Comparison of ENCODE assay signal across 8 mouse cellular contexts in genomic region chr17:65611721-65612120, GRCm38 (mm10). TPM values are rescaled to one million over a fixed set of nuclear protein-coding genes. Genes with fewer than 3 reads are reported as not detected.
A peak's percentile ranks its signal among the peaks of the same experiment; 100 is the strongest.
DNase-seq lines count a peak whose midpoint lies in the region; ATAC-seq and TF ChIP-seq lines count a peak whose summit lies in the region.

No protein-coding gene starts in this region.

- intact Hi-C loops in heart, postnatal 25 days (cut with DNase I) = loop anchor here (5.0 kb wide), 1 partner anchor 171 kb away; the partner anchor contains the start of gene Ppp4r1

- no peak for TF ChIP-seq CTCF in liver, postnatal 0 days (IDR thresholded peaks at IDR 0.05; ENCODE audit: low read depth)

- H3K4me1 ChIP-seq in heart, embryonic 10.5 days = peaks cover 36% of the 10 kb centered on the region
- peaks cover 49% of the 10 kb centered on the region for H3K4me1 ChIP-seq in forebrain, embryonic 15.5 days
- H3K4me1 ChIP-seq in liver, postnatal 0 days (ENCODE audit: insufficient read depth) = peaks cover 42% of the 10 kb centered on the region

- no peak for ATAC-seq in forebrain, embryonic 15.5 days (replicated peaks)
- no peak for ATAC-seq in liver, postnatal 0 days

- TF ChIP-seq EP300 in liver, postnatal 0 days (IDR thresholded peaks at IDR 0.05; ENCODE audit: low read depth) = no peak

- H3K9me3 ChIP-seq in heart, embryonic 10.5 days = no peaks in the 10 kb centered on the region
- H3K9me3 ChIP-seq in forebrain, embryonic 15.5 days = no peaks in the 10 kb centered on the region
- H3K9me3 ChIP-seq in liver, postnatal 0 days (ENCODE audit: low read length) = no peaks in the 10 kb centered on the region

- no peaks in the 10 kb centered on the region for H3K36me3 ChIP-seq in heart, embryonic 10.5 days
- H3K36me3 ChIP-seq in forebrain, embryonic 15.5 days = no peaks in the 10 kb centered on the region
- H3K36me3 ChIP-seq in liver, postnatal 0 days (replicated peaks; ENCODE audit: insufficient read depth, low read length) = no peaks in the 10 kb centered on the region; the same call in 1 of the 2 replicates

- WGBS in heart, embryonic 10.5 days = 13% methylated on average over 4 of the region's 4 CpGs
- 8% methylated on average over 4 of the region's 4 CpGs for WGBS in forebrain, embryonic 15.5 days
- 4% methylated on average over 4 of the region's 4 CpGs for WGBS in liver, postnatal 0 days (ENCODE audit: insufficient replicate concordance)

- H3K27ac ChIP-seq in heart, embryonic 10.5 days = no peak overlapping the region
- H3K27ac ChIP-seq in forebrain, embryonic 15.5 days (replicated peaks) = no peak overlapping the region
- H3K27ac ChIP-seq in liver, postnatal 0 days (ENCODE audit: low read depth) = peak overlapping the region; percentile 100; the same call in 1 of the 2 replicates

- H3K4me2 ChIP-seq in forebrain, embryonic 15.5 days (replicated peaks) = peak overlapping the region; percentile 73
- H3K4me2 ChIP-seq in liver, postnatal 0 days (ENCODE audit: low read depth, low read length) = peak overlapping the region; percentile 83

- no peak for DNase-seq in heart, embryonic 10.5 days (ENCODE audit: low spot score)
- DNase-seq in heart, postnatal 25 days (ENCODE audit: low spot score) = no peak
- DNase-seq in CD4-positive helper T cell, adult 2 months (ENCODE audit: low read depth, low spot score) = peak; percentile 21
- no peak for DNase-seq in liver, postnatal 0 days
- no peak for DNase-seq in thymus, postnatal 14 days
- DNase-seq in cerebellum, postnatal 25 days = no peak
- no peak for DNase-seq in adrenal gland, postnatal 14 days

- H3K9ac ChIP-seq in forebrain, embryonic 15.5 days (replicated peaks) = peak overlapping the region; percentile 98
- H3K9ac ChIP-seq in liver, postnatal 0 days (replicated peaks) = peak overlapping the region; percentile 100

- H3K4me3 ChIP-seq in heart, embryonic 10.5 days = peak overlapping the region; percentile 89
- peak overlapping the region; percentile 99 for H3K4me3 ChIP-seq in forebrain, embryonic 15.5 days
- peak overlapping the region; percentile 99 for H3K4me3 ChIP-seq in liver, postnatal 0 days (ENCODE audit: low read depth, low read length)

- no peaks in the 10 kb centered on the region for H3K27me3 ChIP-seq in heart, embryonic 10.5 days (ENCODE audit: insufficient read depth, poor library complexity, severe bottlenecking)
- H3K27me3 ChIP-seq in forebrain, embryonic 15.5 days = no peaks in the 10 kb centered on the region
- H3K27me3 ChIP-seq in liver, postnatal 0 days (ENCODE audit: insufficient read depth, low read length) = no peaks in the 10 kb centered on the region

RNA-seq across cellular contexts. Expression of gene Vapa, which starts 1.6 kb away (rescaled TPM):
- polyA plus RNA-seq in heart, embryonic 10.5 days (2016; fragmentation: Nextera tagmentation; extraction: Ambion mirVana) = 153 and 179 TPM in 2 replicates
- 10 to 100 TPM; 86.2 to 88.8 TPM for total RNA-seq in heart, postnatal 25 days (2021)
- polyA plus RNA-seq in forebrain, embryonic 15.5 days (2015; fragmentation: Nextera tagmentation; extraction: Ambion mirVana) = 248 and 258 TPM in 2 replicates
- polyA plus RNA-seq in liver, postnatal 0 days (2015; fragmentation: Nextera tagmentation; extraction: Ambion mirVana) = 84.0 and 93.8 TPM in 2 replicates
- total RNA-seq in adrenal gland, postnatal 14 days (2021) = 132 and 134 TPM in 2 replicates

RNA-seq across cellular contexts. Expression of gene Txndc2, which starts 30.2 kb away (rescaled TPM):
- 0.12 TPM in 1 of 2 replicates, not detected in the other for polyA plus RNA-seq in heart, embryonic 10.5 days (2016; fragmentation: Nextera tagmentation; extraction: Ambion mirVana)
- not detected for total RNA-seq in heart, postnatal 25 days (2021)
- 0.15 TPM in 1 of 2 replicates, not detected in the other for polyA plus RNA-seq in forebrain, embryonic 15.5 days (2015; fragmentation: Nextera tagmentation; extraction: Ambion mirVana)
- not detected in 2 replicates for polyA plus RNA-seq in liver, postnatal 0 days (2015; fragmentation: Nextera tagmentation; extraction: Ambion mirVana)
- total RNA-seq in adrenal gland, postnatal 14 days (2021) = 11.9 and 12.5 TPM in 2 replicates
